Mouse (Mus musculus): ENCODE results near the gene Calhm2. TPM values are rescaled to one million over a fixed set of nuclear protein-coding genes. Genes with fewer than 3 reads are reported as not detected.

The Calhm2 gene
- polyA plus RNA-seq, 1 experiment from 2014 or later: 4.6 TPM

DNA sequence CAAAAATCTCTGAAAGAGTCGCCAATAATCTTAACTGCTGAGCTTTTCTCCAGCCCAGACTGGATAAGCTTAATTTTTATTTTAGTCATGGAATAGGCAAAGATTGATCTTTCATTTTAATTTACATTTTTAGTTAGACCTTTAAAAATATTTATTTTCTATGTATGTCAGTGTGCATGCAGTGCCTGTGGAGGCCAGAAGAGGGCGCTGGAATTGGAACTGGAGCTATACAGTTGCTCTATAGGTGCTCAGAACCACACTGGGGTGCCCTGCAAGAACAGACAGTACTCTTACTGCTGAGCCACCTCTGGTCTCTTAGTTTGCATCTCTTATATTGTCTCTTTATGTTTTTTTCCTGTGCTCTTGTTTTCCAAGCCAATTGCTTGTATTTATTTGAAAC is 15.3 kb downstream of the Calhm2 start:
- peaks cover 47% of the 10 kb centered on the region for H3K36me3 ChIP-seq
- no peak overlapping the region for H3K4me3 ChIP-seq
- 23% methylated on average over 2 of the region's 2 CpGs for WGBS
- no peak overlapping the region for H3K4me2 ChIP-seq
- no peaks in the 10 kb centered on the region for H3K9me3 ChIP-seq (replicated peaks)
- no peak overlapping the region for H3K9ac ChIP-seq
- peaks cover 13% of the 10 kb centered on the region for H3K4me1 ChIP-seq (replicated peaks)
- no peak overlapping the region for H3K27ac ChIP-seq
- no peaks in the 10 kb centered on the region for H3K27me3 ChIP-seq
- ATAC-seq (replicated peaks; ENCODE audit: insufficient number of reproducible peaks, insufficient read depth, low FRiP score, low read depth): no peak

DNA sequence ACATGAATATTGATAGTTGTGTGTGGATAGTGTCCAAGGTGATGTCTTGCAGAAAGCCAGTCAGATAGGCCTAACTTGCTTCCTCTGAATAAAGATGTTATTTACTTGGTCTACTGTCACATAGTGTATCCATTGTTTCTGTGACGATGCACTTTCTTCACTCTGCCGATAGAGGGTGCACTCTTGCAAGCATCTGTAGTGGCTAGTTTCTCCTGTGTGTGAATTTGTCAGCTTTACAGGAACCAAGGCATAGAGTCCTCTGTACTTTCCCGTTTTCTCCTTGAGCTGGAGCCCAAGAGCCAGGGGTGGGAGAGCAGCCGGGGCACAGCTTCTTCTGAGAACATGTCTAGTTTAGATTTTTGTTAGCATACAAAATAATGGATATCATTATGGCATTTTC is 17.0 kb downstream of the Calhm2 start:
- Histone ChIP-seq H3K36me3 (peaks cover 39% of the 10 kb centered on the region), H3K4me1 (replicated peaks) (peaks cover 16% of the 10 kb centered on the region), H3K27ac (no peak overlapping the region), H3K27me3 (no peaks in the 10 kb centered on the region), H3K9me3 (replicated peaks) (no peaks in the 10 kb centered on the region), H3K4me3 (no peak overlapping the region), H3K4me2 (no peak overlapping the region), H3K9ac (no peak overlapping the region)
- 45% methylated on average over 4 of the region's 4 CpGs for WGBS
- ATAC-seq (replicated peaks; ENCODE audit: insufficient number of reproducible peaks, insufficient read depth, low FRiP score, low read depth): no peak

DNA sequence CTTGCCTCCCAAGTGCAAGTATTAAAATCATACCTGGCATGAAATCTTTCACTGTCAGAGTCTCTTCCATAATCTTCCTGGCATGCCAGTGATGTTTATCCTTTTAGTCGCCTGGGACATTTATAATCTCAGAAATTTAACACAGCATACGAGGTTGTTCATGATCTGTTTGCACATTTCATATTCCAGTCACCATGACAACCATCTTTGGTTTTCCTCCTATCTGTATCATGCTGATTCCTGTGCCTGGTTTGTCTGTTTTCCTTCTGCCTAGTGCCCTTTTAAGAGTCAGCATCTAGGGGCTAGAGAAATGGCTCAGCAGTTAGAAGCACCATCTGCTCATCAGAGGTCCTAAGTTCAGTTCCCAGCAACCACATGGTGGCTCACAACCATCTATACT is 19.5 kb downstream of the Calhm2 start:
- no peak for ATAC-seq (replicated peaks; ENCODE audit: insufficient number of reproducible peaks, insufficient read depth, low FRiP score, low read depth)
- H3K4me3 ChIP-seq: no peak overlapping the region
- H3K9ac ChIP-seq: no peak overlapping the region
- no peaks in the 10 kb centered on the region for H3K9me3 ChIP-seq (replicated peaks)
- H3K4me2 ChIP-seq: no peak overlapping the region
- H3K27me3 ChIP-seq: no peaks in the 10 kb centered on the region
- 0 out of 2 replicates have a peak, but pooled peaks cover 3% of the 10 kb centered on the region for H3K4me1 ChIP-seq (replicated peaks)
- H3K36me3 ChIP-seq: peaks cover 48% of the 10 kb centered on the region
- WGBS: 84% methylated on average over 2 of the region's 2 CpGs
- no peak overlapping the region for H3K27ac ChIP-seq

DNA sequence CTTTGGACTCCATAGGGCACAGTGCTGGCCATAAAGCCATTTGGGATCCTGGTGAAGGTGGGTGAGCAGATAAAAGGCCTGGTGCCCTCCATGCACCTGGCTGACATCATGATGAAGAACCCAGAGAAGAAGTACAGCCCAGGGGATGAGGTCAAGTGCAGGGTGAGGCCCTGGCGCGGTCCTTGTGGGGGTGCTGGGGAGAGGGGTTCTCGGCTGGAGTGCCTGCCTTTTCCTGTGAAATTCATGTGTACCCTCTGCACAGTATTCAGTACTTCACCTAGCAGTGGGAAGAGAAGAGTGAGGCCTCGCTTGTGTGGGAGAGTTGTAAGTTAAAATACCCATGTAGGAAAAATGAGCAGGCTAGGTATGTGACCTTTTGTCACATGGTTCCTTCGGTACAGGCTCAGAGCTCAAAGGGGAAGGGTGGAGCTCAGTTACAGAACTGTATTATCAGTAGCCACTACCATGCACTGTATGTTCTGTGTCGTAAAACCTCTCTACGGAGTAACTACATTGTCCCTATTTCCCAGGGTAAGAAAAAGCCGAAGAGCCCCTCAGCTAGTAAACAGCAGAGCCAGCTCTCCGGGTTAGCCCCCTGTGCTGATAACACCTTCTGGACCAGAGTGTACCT is 33.3 kb downstream of the Calhm2 start:
- WGBS: 85% methylated on average over 9 of the region's 9 CpGs
- H3K4me1 ChIP-seq (replicated peaks): no peaks in the 10 kb centered on the region
- no peak overlapping the region for H3K27ac ChIP-seq
- no peaks in the 10 kb centered on the region for H3K27me3 ChIP-seq
- H3K9ac ChIP-seq: no peak overlapping the region
- no peaks in the 10 kb centered on the region for H3K9me3 ChIP-seq (replicated peaks)
- H3K36me3 ChIP-seq: peaks cover 94% of the 10 kb centered on the region
- ATAC-seq (replicated peaks; ENCODE audit: insufficient number of reproducible peaks, insufficient read depth, low FRiP score, low read depth): no peak
- H3K4me3 ChIP-seq: no peak overlapping the region
- no peak overlapping the region for H3K4me2 ChIP-seq

DNA sequence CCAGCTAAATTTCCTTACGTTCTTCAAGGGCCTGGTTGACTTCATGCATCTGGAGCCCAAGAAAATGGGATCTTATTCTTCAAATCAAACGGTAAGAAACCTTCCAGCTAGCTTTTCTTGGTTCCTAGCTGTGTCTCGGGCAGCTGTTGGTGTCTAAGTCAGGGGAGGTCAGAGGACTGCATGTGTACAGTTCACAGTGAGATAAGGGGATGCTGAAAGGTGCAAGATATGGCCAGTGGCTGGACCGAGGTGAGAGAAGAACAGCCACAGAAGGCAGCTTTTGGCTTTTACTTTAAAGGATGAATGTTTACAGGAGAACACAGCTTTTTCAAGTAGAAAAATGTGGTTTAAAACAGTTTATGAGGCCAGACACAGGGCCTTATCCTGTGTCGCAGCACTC is 37.0 kb downstream of the Calhm2 start:
- H3K4me2 ChIP-seq: no peak overlapping the region
- WGBS: 73% methylated on average over 5 of the region's 5 CpGs
- no peak overlapping the region for H3K4me3 ChIP-seq
- peaks cover 92% of the 10 kb centered on the region for H3K36me3 ChIP-seq
- H3K9ac ChIP-seq: no peak overlapping the region
- H3K27me3 ChIP-seq: no peaks in the 10 kb centered on the region
- H3K4me1 ChIP-seq (replicated peaks): no peaks in the 10 kb centered on the region
- H3K27ac ChIP-seq: no peak overlapping the region
- no peaks in the 10 kb centered on the region for H3K9me3 ChIP-seq (replicated peaks)
- ATAC-seq (replicated peaks; ENCODE audit: insufficient number of reproducible peaks, insufficient read depth, low FRiP score, low read depth): no peak

DNA sequence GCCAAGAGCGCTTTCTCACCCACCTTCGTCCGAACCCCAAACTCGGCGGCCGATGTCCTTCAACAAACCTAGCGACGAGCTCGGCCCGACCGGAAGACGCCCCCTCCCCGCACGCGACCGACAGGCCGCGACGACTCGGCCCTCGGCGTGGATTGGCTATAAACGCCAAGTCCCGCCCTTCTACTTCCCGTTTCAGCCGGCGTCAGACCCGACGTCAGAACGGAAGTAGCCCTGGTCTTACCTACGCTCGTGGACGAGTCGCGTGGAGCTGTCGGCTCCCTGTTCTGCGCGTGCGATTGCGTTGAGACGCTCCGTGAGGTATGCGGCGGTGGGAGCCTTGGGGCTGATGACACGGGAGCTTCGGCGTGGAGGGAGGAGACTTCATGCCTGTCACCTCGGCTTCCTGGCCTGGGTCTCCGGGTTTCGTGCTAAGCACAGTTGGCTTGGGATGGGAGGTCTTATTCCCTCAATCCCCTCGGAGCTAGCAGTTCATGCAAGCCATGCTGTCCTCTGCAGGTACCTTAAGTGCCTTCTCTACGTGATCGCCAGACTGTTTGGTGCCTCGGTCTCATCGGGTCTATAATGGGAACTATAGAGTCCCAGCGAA is 47.4 kb downstream of the Calhm2 start, which contains the start of the genes Usmg5 and Pdcd11:
Gene Usmg5, minus strand, starts transcription at position 98 of the 607 bp plus-strand sequence.
Gene Pdcd11, plus strand, starts transcription at position 219 of the 607 bp plus-strand sequence.
- peak within 1 kb of the TSS; percentile 80 for H3K4me3 ChIP-seq
- H3K27me3 ChIP-seq: no peaks in the 10 kb centered on the region
- peak within 1 kb of the TSS; percentile 97 for H3K9ac ChIP-seq
- WGBS: under 1% methylated on average over 56 of the region's 56 CpGs
- peak within 1 kb of the TSS; percentile 93 for H3K27ac ChIP-seq
- H3K4me2 ChIP-seq: peak within 1 kb of the TSS; percentile 66
- H3K4me1 ChIP-seq (replicated peaks): peaks cover 22% of the 10 kb centered on the region
- no peaks in the 10 kb centered on the region for H3K9me3 ChIP-seq (replicated peaks)
- H3K36me3 ChIP-seq: peaks cover 22% of the 10 kb centered on the region
- peak; percentile 99 for ATAC-seq (replicated peaks; ENCODE audit: insufficient number of reproducible peaks, insufficient read depth, low FRiP score, low read depth)

DNA sequence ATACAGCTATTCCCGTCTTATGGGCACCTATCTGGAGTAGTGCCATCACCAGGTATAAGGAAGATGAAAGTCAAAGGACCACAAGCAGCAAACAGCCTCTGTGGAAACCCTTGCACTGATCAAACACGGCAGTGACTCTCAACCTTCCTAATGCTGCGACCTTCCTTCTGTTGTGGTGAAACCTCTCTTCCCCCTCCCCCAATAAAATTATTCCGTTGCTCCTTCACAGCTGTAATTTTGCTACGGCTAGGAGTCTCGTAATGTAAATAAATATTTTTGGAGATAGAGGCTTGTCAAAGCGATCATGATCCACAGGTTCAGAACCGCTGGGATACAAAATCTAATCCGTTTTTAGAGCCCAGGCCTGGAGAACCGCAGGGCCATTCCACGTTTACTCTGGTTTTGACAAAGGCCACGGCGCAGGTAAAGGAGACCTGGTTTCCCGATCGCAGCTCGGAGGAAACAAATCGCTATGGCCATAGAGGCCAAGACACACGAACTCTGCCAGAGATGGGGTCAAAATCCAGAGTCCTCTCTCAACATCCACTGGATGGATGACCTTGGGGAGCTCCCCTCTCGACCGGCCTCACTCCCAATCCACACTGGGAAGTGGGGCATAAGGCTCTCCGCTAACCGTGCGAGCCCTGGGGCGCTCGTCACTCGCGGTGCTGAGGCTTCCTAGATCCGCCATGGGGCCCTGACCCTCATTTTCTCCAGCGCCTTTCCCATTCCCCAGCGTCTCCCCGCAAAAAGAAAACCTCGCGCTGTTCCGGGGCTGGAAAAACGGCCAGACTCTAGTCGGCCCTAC is 48.2 kb downstream of the Calhm2 start:
- no peaks in the 10 kb centered on the region for H3K9me3 ChIP-seq (replicated peaks)
- H3K27ac ChIP-seq: peak overlapping the region; percentile 93
- H3K27me3 ChIP-seq: no peaks in the 10 kb centered on the region
- H3K36me3 ChIP-seq: peaks cover 20% of the 10 kb centered on the region
- peak overlapping the region; percentile 66 for H3K4me2 ChIP-seq
- ATAC-seq (replicated peaks; ENCODE audit: insufficient number of reproducible peaks, insufficient read depth, low FRiP score, low read depth): peak; percentile 60
- H3K4me1 ChIP-seq (replicated peaks): peaks cover 22% of the 10 kb centered on the region
- peak overlapping the region; percentile 80 for H3K4me3 ChIP-seq
- H3K9ac ChIP-seq: peak overlapping the region; percentile 97
- WGBS: under 1% methylated on average over 36 of the region's 36 CpGs

DNA sequence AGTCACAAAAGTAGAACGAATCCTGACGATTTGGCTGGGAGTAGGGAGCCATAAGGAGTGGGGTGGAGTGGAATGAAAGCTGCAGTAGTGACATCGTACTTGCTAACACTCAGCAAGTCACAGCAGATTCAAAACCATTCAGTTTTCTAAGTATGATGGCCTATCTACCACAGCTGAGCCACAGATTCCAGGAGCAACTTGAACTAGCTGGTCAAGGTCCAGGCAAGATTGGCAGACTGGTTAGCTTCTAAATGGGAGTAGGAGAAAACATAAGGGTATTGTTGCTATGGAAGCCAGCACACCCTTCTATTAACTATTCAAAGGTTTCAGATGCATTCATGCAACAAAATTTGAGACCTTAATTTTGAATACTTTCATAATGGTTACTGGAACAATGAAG is 49.9 kb downstream of the Calhm2 start:
- peak overlapping the region; percentile 80 for H3K4me3 ChIP-seq
- no peaks in the 10 kb centered on the region for H3K27me3 ChIP-seq
- peaks cover 22% of the 10 kb centered on the region for H3K4me1 ChIP-seq (replicated peaks)
- no peak for ATAC-seq (replicated peaks; ENCODE audit: insufficient number of reproducible peaks, insufficient read depth, low FRiP score, low read depth)
- no peaks in the 10 kb centered on the region for H3K9me3 ChIP-seq (replicated peaks)
- peak overlapping the region; percentile 66 for H3K4me2 ChIP-seq
- 55% methylated on average over 3 of the region's 3 CpGs for WGBS
- H3K27ac ChIP-seq: no peak overlapping the region
- H3K9ac ChIP-seq: 0 out of 2 replicates have a peak overlapping the region, but pooled peaks have one; percentile 97
- H3K36me3 ChIP-seq: peaks cover 25% of the 10 kb centered on the region

DNA sequence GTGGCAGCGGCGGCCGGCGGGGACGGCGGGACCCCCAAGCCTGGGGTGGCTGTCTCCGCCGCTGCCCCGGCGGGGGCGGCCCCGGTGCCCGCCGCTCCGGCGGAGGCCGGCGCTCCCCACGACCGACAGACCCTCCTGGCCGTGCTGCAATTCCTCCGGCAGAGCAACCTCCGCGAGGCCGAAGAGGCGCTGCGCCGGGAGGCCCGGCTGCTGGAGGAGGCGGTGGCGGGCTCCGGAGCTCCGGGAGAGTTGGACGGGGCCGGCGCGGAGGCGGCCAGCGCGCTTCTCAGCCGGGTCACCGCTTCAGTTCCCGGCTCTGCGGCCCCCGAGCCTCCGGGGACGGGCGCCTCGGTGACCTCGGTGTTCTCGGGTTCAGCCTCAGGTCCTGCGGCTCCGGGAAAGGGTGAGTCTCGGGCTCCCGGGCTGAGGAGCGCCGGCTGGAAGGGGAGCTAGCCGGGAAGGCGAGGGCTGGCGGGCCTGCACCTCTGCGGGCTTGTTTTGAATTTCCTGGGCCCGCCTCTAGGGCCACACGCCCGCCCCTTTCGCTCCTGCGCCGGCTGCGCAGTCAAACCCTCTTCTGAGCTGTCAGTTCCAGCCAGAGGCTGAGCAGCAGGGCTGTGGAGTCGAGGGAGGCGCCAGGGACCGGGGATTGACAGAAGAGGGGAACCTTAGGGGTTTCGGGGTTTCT is 70.0 kb downstream of the Calhm2 start:
- Histone ChIP-seq H3K27ac (peak overlapping the region; percentile 91), H3K4me3 (peak overlapping the region; percentile 99), H3K4me1 (replicated peaks) (peaks cover 13% of the 10 kb centered on the region), H3K36me3 (peaks cover 16% of the 10 kb centered on the region), H3K9ac (peak overlapping the region; percentile 98), H3K4me2 (peak overlapping the region; percentile 66), H3K27me3 (no peaks in the 10 kb centered on the region), H3K9me3 (replicated peaks) (no peaks in the 10 kb centered on the region)
- peak; percentile 93 for ATAC-seq (replicated peaks; ENCODE audit: insufficient number of reproducible peaks, insufficient read depth, low FRiP score, low read depth)
- WGBS: under 1% methylated on average over 53 of the region's 72 CpGs

DNA sequence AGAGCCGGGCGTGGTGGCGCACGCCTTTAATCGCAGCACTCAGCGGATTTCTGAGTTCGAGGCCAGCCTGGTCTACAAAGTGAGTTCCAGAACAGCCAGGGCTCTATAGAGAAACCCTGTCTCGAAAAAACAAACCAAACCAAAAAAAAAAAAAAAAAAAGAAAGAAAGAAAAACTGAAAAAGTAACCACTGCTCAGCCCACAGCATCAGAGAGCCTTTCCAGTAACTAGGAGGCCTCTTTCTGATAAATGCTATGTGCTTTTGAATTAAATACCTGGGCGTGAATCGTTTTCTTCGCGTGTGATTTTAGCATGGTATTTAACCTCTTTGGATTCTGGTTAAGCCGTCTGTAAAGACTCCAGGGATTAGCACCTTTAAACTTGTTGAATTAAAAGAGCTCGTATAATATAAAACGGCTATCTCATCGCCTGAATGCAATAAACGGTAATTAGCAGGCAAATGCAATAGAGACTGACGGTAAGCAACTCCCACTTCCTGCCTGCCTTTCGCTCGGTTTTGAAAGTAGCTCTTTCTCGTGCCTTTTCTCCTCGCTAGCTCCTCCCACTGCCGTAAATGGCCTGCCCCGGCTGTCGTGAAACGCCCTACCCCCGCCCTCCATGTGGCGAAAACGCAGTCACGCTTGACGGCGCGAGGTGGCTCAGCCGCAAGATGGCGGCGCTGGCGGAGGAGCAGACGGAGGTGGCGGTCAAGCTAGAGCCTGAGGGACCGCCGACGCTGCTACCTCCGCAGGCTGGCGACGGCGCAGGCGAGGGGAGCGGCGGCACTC is 70.8 kb downstream of the Calhm2 start, which contains the start of gene Taf5:
Gene Taf5, plus strand, starts transcription at position 651 of the 787 bp plus-strand sequence.
- 10% methylated on average over 49 of the region's 49 CpGs for WGBS
- peak within 1 kb of the TSS; percentile 91 for H3K27ac ChIP-seq
- peak within 1 kb of the TSS; percentile 99 for H3K4me3 ChIP-seq
- H3K4me1 ChIP-seq (replicated peaks): peaks cover 13% of the 10 kb centered on the region
- peak within 1 kb of the TSS; percentile 66 for H3K4me2 ChIP-seq
- ATAC-seq (replicated peaks; ENCODE audit: insufficient number of reproducible peaks, insufficient read depth, low FRiP score, low read depth): peak; percentile 76
- peaks cover 9% of the 10 kb centered on the region for H3K36me3 ChIP-seq
- H3K9ac ChIP-seq: peak within 1 kb of the TSS; percentile 98
- no peaks in the 10 kb centered on the region for H3K27me3 ChIP-seq
- no peaks in the 10 kb centered on the region for H3K9me3 ChIP-seq (replicated peaks)
